Mouse (Mus musculus) embryonic fibroblast, embryonic 13.5 days (primary cell): ENCODE results near the gene Apex1. TPM values are rescaled to one million over a fixed set of nuclear protein-coding genes. Genes with fewer than 3 reads are reported as not detected.
"Not testable (repeated sequence)": the region's sequence is repeated elsewhere in the genome, so short reads cannot be mapped to it uniquely, and the experiment has no call there.

ENCODE experiments used
- H3K27ac ChIP-seq: 2 replicates; pipeline ENCODE4 v1.5.1; 2012; ENCODE audit warnings: low read length, control low read depth, inconsistent platforms; ENCODE audit not compliant: insufficient read depth
- H3K4me1 ChIP-seq: 2 replicates; pipeline ENCODE4 v1.6.1; 2011; ENCODE audit warnings: low read length; ENCODE audit not compliant: control insufficient read depth, insufficient read depth
- H3K4me3 ChIP-seq: 2 replicates; pipeline ENCODE4 v1.5.1; 2011; ENCODE audit warnings: mild to moderate bottlenecking, control low read depth, low read length; ENCODE audit not compliant: insufficient read depth
- CTCF ChIP-seq: IDR thresholded peaks from 2 replicates; pipeline ENCODE4 v1.5.1; 2011; ENCODE audit warnings: mild to moderate bottlenecking, control low read depth, low read length, moderate library complexity, borderline replicate concordance; ENCODE audit not compliant: insufficient read depth
- POLR2A ChIP-seq: IDR thresholded peaks from 2 replicates; pipeline ENCODE4 v1.6.1; 2011; ENCODE audit warnings: low read depth, mild to moderate bottlenecking, control low read depth, low read length, moderate library complexity
- polyA plus RNA-seq: library from polyadenylated mRNA; stranded (reverse); fragments of >200 nt; gene quantifications from 2 replicates; pipeline ENCODE4 v1.2.4, GENCODE M21; 2011; ENCODE audit warnings: low read depth; ENCODE audit not compliant: missing spikeins, insufficient read length

The Apex1 gene
- polyA plus RNA-seq, 1 experiment, result 68.1 TPM

DNA sequence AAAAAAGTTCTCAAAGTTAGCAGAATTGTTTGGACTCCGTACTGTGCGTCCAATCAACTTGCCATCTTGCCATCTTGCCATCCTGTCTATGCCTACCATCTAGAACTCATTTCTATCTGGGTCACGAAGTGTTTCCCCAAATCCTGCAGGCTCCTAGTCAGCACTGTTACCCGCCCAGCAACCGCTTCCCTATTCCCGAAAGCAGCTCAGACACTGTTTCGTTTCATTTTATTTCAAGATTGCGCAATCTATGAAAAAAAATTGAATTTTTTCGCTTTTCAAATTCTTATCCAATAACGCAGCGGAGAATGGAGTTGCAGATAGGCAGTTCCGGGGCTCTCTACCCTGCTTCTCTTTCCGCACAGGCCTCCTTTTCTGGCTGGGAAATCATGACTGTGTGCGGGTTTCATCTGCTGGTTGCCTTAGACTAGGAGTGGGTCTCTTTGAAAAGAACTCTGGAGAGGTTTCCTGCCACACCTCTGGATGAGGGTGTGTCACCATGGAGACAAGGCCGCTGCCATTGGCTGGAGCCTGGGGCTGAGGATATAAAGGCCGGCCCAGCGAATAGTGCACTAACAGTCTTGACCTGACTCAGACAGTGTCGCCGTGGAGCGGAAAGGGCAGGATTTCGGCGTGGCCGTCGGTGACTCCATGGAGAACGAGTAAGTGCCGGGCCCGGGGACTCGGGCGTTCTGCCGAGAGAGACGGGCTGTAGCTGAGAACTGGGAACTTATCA lies 19.3 kb downstream of the Apex1 start, which contains the start of gene Gm49342:
Gm49342 (plus strand) TSS at position 586 of the 736 bp plus-strand sequence.
- peak; percentile 99 for TF ChIP-seq POLR2A
- peak; percentile 22; the same call in 1 of the 2 replicates for TF ChIP-seq CTCF
- no peaks in the 10 kb centered on the region; the same call in 1 of the 2 replicates for H3K4me1 ChIP-seq
- H3K27ac ChIP-seq, result peak within 1 kb of the TSS; percentile 88
- H3K4me3 ChIP-seq, result peak within 1 kb of the TSS; percentile 80

- not testable (repeated sequence) for H3K4me1 ChIP-seq
- Histone ChIP-seq H3K4me3 (peak overlapping the region; percentile 80), H3K27ac (peak overlapping the region; percentile 88)
Measured at GRCm38 (mm10) chr14:50944668-50945033, 19.9 kb downstream of the Apex1 start.

DNA sequence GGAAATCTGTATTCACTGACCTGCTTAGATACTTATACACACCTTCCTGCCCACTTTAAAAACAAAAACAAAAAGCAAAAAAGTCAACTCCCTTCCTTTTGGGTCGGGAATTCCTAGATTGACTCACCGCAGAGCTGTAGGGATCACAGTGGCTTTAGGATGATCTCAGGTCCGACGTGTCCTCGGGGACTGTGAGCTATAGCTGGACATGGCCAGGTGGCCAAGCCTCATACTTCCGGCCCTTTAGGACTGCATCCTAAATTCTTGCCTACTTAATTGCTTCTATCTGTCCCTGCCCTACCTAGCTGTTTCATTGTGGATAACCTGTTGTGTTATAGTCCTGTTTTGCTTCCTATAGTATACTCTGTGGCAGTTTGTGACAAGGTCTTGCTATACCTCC lies 20.3 kb downstream of the Apex1 start:
- not testable (repeated sequence) for H3K4me1 ChIP-seq
- H3K4me3 ChIP-seq, result peak overlapping the region; percentile 80
- peak overlapping the region; percentile 88 for H3K27ac ChIP-seq

DNA sequence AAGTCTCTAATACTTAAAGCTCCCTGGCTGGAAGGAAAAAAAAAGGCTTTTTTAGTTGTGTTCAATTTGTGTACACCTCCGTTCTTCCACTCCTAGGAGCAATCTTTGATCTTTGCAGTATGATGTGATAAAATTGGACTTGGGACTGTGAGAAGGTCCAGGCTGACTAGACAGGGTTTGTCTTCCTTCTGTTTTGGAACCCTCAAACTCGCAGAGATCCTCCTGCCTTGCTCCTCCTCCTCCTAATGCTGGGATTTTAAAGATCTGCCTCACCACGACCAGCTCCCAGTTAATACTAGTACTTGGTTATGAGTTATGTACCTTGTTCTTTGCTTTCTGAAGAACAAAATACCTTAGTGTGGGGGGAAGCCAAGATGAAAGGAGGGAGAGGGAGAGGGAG lies 20.8 kb downstream of the Apex1 start:
- peak overlapping the region; percentile 80 for H3K4me3 ChIP-seq
- not testable (repeated sequence) for H3K4me1 ChIP-seq, H3K27ac ChIP-seq

- no peak for TF ChIP-seq POLR2A
- TF ChIP-seq CTCF, result no peak
- no peaks in the 10 kb centered on the region for H3K4me1 ChIP-seq
- H3K4me3 ChIP-seq, result no peak overlapping the region
- H3K27ac ChIP-seq, result no peak overlapping the region
Measured at GRCm38 (mm10) chr14:50955487-50955886, 30.7 kb downstream of the Apex1 start.

- not testable (repeated sequence) for H3K4me3 ChIP-seq, H3K4me1 ChIP-seq, H3K27ac ChIP-seq
Measured at GRCm38 (mm10) chr14:50955942-50956508, 31.3 kb downstream of the Apex1 start, which contains the start of gene Pnp2. TSS of gene Pnp2 (plus strand) at chr14:50955992.

GRCm38 (mm10) chr14:50956724-50957123 lies 32.0 kb downstream of the Apex1 start:
- not testable (repeated sequence) for H3K27ac ChIP-seq, H3K4me1 ChIP-seq, H3K4me3 ChIP-seq

GRCm38 (mm10) chr14:50957146-50957545 lies 32.4 kb downstream of the Apex1 start:
- not testable (repeated sequence) for H3K4me1 ChIP-seq, H3K4me3 ChIP-seq

GRCm38 (mm10) chr14:50958289-50958995 lies 33.7 kb downstream of the Apex1 start:
- not testable (repeated sequence) for H3K4me1 ChIP-seq, H3K27ac ChIP-seq, H3K4me3 ChIP-seq

More at GRCm38 (mm10) chr14:50957146-50957545, 32.4 kb downstream of the Apex1 start:
- not testable (repeated sequence) for H3K27ac ChIP-seq

DNA sequence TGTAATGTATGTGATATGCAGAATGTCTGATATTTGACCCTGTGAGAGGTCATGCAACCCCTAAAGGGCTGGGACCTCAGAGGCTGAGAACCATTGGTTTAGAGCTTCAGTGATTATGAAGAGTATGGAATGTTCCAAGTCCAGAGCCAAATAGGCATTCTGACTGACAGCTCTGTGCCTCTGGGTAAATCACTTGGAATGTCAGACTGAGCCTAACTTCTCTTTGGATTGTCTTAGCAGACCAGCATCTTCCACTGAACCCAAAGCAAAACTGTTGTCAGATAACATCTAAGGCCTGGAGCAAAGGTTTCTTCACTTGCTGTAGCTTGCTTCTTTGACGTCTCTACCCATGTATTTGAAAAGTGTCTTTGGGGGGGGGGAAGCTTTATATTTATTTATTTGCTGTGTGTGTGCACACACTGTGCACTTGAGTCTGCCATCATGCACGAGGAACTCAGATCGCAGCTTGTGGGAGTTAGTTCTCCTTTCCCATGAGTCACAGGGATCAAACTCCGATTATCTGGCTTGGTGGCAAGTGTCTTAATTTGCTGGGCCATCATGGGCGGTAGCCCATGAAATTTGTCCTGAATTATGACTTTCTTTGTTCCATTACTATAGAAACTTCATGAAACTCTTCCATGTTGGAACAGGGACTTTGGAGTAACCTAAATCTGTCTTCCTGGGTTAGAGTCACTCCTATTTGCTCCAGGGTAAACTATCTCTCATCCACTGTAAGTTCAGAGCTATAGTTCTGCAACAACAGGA lies 43.6 kb downstream of the Apex1 start:
- Histone ChIP-seq H3K4me1 (no peaks in the 10 kb centered on the region), H3K4me3 (no peak overlapping the region), H3K27ac (no peak overlapping the region)
- no peak for TF ChIP-seq POLR2A

DNA sequence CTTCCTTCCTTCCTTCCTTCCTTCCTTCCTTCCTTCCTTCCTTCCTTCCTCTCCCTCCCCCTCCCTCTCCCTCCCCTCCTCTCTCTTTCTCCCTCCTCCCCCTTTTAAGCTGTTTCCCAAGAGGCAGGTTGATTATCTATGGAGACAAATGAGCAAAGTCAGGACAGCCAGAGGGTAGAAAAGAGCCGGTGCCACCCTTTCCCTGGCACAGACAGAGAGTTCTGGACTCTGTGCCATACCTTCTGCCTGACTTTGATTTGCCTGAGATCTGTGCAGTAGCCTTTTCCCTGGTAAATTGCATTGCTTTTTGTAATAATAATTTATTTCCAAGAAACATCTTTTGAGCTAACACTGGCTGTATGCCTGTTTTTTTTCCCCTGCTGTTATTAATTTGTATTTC lies 44.3 kb downstream of the Apex1 start:
- TF ChIP-seq POLR2A, result no peak
- TF ChIP-seq CTCF, result no peak
- no peak overlapping the region for H3K27ac ChIP-seq

More for the DNA sequence above, 44.3 kb downstream of the Apex1 start:
- no peaks in the 10 kb centered on the region for H3K4me1 ChIP-seq
- H3K4me3 ChIP-seq, result no peak overlapping the region
